Mouse (Mus musculus): ENCODE measurements around the gene Gsx1.

DNA sequence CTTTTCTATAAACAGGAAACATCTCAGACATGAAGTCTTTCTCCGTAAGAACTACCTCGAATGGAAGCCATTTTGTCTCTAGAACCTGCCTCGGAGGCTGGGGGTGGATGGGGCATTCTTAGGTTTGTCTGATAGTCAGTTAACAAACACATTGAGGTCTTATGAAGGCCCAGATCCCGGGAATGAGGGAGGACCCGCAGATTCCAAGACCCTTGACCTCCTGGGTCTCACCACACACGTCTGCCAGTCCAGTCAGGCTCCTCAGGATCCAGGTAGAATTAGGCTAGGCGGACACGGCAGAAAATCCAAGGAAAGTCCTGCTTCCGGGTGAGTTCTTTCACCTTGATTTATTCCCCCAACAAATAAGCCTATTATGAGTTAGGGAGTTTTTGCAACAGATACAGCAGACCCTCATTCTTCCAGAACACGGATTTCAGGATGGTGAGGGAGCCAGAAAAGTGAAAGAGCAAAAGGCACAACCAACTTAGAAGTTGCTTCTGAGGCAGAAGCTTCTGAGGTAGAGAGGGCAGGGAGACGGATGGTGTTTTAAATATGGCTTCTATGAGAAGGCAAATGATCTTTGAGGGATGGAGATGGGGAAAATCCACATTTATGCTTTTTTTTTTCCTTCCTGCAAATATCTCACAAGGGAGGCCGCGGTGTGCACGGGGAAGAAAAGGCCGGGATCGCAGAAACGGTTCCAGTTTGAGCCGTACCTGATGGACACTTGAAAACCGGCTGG lies 3.2 kb upstream of the Gsx1 start:
- TF ChIP-seq POLR2A (IDR thresholded peaks at IDR 0.05; ENCODE audit: borderline replicate concordance, low read depth, low read length) (no peak), CTCF (IDR thresholded peaks at IDR 0.05; ENCODE audit: low read depth, low read length) (no peak)

Data from bone marrow macrophage, adult 2 months (primary cell).